In the genomic region with DNA sequence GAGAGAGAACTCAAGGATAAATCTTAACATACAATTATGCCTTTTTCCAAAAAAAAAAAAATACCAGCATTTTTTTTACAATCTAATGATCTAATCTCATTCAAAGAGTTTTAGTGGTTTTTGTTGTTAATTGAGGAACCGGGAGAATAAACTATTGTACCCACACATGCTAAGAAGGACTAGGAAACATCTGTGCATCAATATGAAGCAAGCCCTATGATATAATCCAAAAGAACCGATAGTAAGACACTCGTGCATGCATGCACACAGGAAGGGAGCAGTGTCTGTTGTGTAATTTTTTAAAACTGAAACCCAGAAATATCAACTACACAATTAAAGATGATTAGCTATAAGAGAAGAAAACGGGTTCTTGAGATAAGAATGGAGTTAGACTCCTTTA, we compare ENCODE assay signal across 19 mouse cellular contexts.
"Had no signal": no experiment of that assay in that cellular context is flagged by ENCODE, and none has a peak within 500 bp of the region (broad histone marks: within the 10 kb centered on the region; RNA-seq: fewer than 3 reads in every experiment).

No protein-coding gene starts in this region.

- H3K36me3 ChIP-seq: liver, embryonic 13.5 days; midbrain, embryonic 10.5 days; midbrain, embryonic 15.5 days; neural tube, embryonic 12.5 days; neural tube, embryonic 15.5 days had no signal

- DNase-seq: kidney, adult 2 months; kidney, postnatal 25 days; layer of hippocampus, adult 9-11 months; layer of hippocampus, postnatal 36 days; lung, adult 2 months; right cerebral cortex, adult 18-20 months; right cerebral cortex, postnatal 14 days; right cerebral cortex, postnatal 4 days had no signal

- H3K4me3 ChIP-seq: layer of hippocampus, adult 2 months; left cerebral cortex, adult 2 months; midbrain, embryonic 10.5 days; midbrain, embryonic 15.5 days; neural tube, embryonic 12.5 days; neural tube, embryonic 15.5 days had no signal

- H3K9me3 ChIP-seq: liver, embryonic 13.5 days; megakaryocyte, embryonic 14.5 days; midbrain, embryonic 10.5 days; midbrain, embryonic 15.5 days; neural tube, embryonic 12.5 days; neural tube, embryonic 15.5 days had no signal

- H3K27ac ChIP-seq: kidney, postnatal 0 days; layer of hippocampus, adult 2 months; left cerebral cortex, adult 2 months; liver, embryonic 13.5 days; macrophage; midbrain, embryonic 10.5 days; midbrain, embryonic 15.5 days; neural tube, embryonic 12.5 days; neural tube, embryonic 15.5 days; stomach, postnatal 0 days had no signal

- H3K4me2 ChIP-seq: midbrain, embryonic 15.5 days; neural tube, embryonic 12.5 days; neural tube, embryonic 15.5 days had no signal

- H3K27me3 ChIP-seq: liver, embryonic 13.5 days; midbrain, embryonic 15.5 days; neural tube, embryonic 12.5 days; neural tube, embryonic 15.5 days had no signal

- H3K9ac ChIP-seq: liver, embryonic 13.5 days; midbrain, embryonic 15.5 days; neural tube, embryonic 12.5 days; neural tube, embryonic 15.5 days had no signal

- ATAC-seq: midbrain, embryonic 15.5 days had no signal
